Mouse (Mus musculus): ENCODE results near the gene Slc38a10.

DNA sequence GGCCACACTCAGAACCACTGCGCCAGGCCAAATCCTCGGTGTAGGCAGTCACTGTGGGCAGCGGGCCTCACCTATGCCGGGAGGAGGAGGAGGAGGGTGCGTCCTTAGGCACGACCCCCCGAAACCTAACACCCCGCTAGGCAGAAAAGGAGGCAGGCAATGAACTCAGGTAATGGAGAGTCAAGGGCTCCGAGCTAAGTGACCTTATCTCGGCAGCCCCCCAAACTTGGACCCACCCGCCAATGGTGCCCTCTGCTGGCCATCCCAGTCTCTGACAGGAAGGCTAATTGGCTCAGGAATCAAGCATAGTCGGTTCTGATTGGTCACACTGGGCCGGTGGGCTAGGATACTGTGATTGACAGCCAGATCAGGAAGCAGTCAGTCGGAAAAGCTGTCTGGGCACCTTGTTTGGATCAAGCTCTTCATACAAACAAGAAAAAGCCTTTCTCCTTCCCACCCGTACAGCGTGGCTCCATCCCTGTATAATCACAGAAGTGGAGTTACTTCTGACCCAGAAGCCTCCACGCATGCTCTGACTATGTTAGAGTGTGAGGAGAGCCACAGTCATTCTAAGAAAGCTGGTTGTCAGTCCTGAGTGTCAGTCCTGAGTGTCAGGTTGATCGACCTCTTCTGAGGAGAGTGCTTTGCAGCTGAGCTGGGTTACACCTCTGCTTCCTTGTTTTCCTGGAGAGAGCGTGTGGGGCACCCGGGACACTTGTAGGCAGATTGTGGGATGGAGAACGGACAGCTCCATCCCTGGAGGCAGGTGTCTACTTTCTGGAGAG, 18.3 kb upstream of the Slc38a10 start:
- TF ChIP-seq CTCF (IDR thresholded peaks at IDR 0.05; ENCODE audit: low read depth, low read length) (peak; percentile 90), POLR2A (IDR thresholded peaks at IDR 0.05; ENCODE audit: insufficient read depth, low read length) (no peak), EP300 (IDR thresholded peaks at IDR 0.05; ENCODE audit: insufficient read depth, low read depth, low read length) (no peak)

Data from ES-Bruce4 (cell line).